Mouse (Mus musculus) stomach, embryonic 14.5 days (tissue): ENCODE data around the gene Smim5. TPM values are rescaled to one million over a fixed set of nuclear protein-coding genes. Genes with fewer than 3 reads are reported as not detected.

ENCODE experiments used
- ATAC-seq: fragments of 200-750 bp; cut with Nextera tagmentation; 2 replicates; pipeline ENCODE4 v1.8.0; 2017; ENCODE audit warnings: low read depth, moderate TSS enrichment; ENCODE audit not compliant: insufficient number of reproducible peaks, insufficient read depth, low FRiP score
- H3K27ac ChIP-seq: fragments of 300-500 bp; sonication (generic); 2 replicates; pipeline ENCODE4 v1.5.1; 2014; ENCODE audit warnings: mild to moderate bottlenecking, low read length, moderate library complexity, mixed read lengths
- H3K27me3 ChIP-seq: fragments of 300-500 bp; sonication (generic); 2 replicates; pipeline ENCODE4 v1.6.1; 2014; ENCODE audit warnings: low read length, control low read depth, mixed read lengths; ENCODE audit not compliant: control insufficient read depth, insufficient read depth
- H3K36me3 ChIP-seq: fragments of 300-500 bp; sonication (generic); 2 replicates; pipeline ENCODE4 v1.6.1; 2014; ENCODE audit warnings: mild to moderate bottlenecking, control low read depth, low read length, moderate library complexity, mixed read lengths; ENCODE audit not compliant: control insufficient read depth, insufficient read depth
- H3K4me1 ChIP-seq: fragments of 300-500 bp; sonication (generic); 2 replicates; pipeline ENCODE4 v1.6.1; 2014; ENCODE audit warnings: low read length, control low read depth, mixed read lengths; ENCODE audit not compliant: control insufficient read depth, insufficient read depth
- H3K4me2 ChIP-seq: fragments of 300-500 bp; sonication (generic); replicated peaks from 2 replicates; pipeline ENCODE4 v1.6.1; 2014; ENCODE audit warnings: low read depth, low read length, control low read depth
- H3K4me3 ChIP-seq: fragments of 300-500 bp; sonication (generic); 2 replicates; pipeline ENCODE4 v1.5.1; 2014; ENCODE audit warnings: low read depth, low read length, control low read depth
- H3K9ac ChIP-seq: fragments of 300-500 bp; sonication (generic); replicated peaks from 2 replicates; pipeline ENCODE4 v1.6.1; 2014; ENCODE audit warnings: low read depth, mild to moderate bottlenecking, control low read depth, low read length, moderate library complexity, mixed read lengths
- H3K9me3 ChIP-seq: fragments of 300-500 bp; sonication (generic); 2 replicates; pipeline ENCODE4 v1.6.1; 2016; ENCODE audit warnings: low read depth, low read length, control low read depth; ENCODE audit not compliant: control insufficient read depth
- WGBS: fragments of 180-500 bp; shearing (Covaris S2); extraction: QIAGEN DNeasy Blood & Tissue Kit; methylation state at CpG from one replicate; pipeline ENCODE4 v1.1.7; 2014; 5-methylcytosine and 5-hydroxymethylcytosine counted together
- polyA plus RNA-seq: library from polyadenylated mRNA; unstranded; fragments of >200 nt; fragmentation: Nextera tagmentation; extraction: Ambion mirVana; gene quantifications from 2 replicates; pipeline ENCODE4 v1.2.1, GENCODE M21; 2014

Gene Smim5
- polyA plus RNA-seq, 1 experiment from 2014 or later: 2.1 TPM

- Histone ChIP-seq H3K9ac (no peak overlapping the region), H3K4me2 (no peak overlapping the region), H3K36me3 (no peaks in the 10 kb centered on the region), H3K9me3 (no peaks in the 10 kb centered on the region), H3K27me3 (no peaks in the 10 kb centered on the region), H3K4me3 (no peak overlapping the region), H3K27ac (no peak overlapping the region), H3K4me1 (no peaks in the 10 kb centered on the region)
- 84% methylated on average over 11 of the region's 11 CpGs for WGBS
- no peak for ATAC-seq
Observed at GRCm38 (mm10) chr11:115886446-115886845, 13.3 kb upstream of the Smim5 start.

- ATAC-seq: no peak
- Histone ChIP-seq H3K4me3 (no peak overlapping the region), H3K36me3 (no peaks in the 10 kb centered on the region), H3K9me3 (no peaks in the 10 kb centered on the region), H3K27me3 (no peaks in the 10 kb centered on the region), H3K9ac (no peak overlapping the region), H3K4me2 (no peak overlapping the region), H3K4me1 (no peaks in the 10 kb centered on the region), H3K27ac (no peak overlapping the region)
- WGBS: 89% methylated on average over 5 of the region's 5 CpGs
Observed at GRCm38 (mm10) chr11:115888020-115888419, 11.7 kb upstream of the Smim5 start.

GRCm38 (mm10) chr11:115889159-115889558 is 10.6 kb upstream of the Smim5 start:
- H3K27me3 ChIP-seq: no peaks in the 10 kb centered on the region
- H3K36me3 ChIP-seq: 0 out of 2 replicates have a peak, but pooled peaks cover 3% of the 10 kb centered on the region
- H3K4me1 ChIP-seq: no peaks in the 10 kb centered on the region
- no peak overlapping the region for H3K27ac ChIP-seq
- 75% methylated on average over 6 of the region's 6 CpGs for WGBS
- H3K4me3 ChIP-seq: no peak overlapping the region
- no peaks in the 10 kb centered on the region for H3K9me3 ChIP-seq
- no peak overlapping the region for H3K4me2 ChIP-seq
- ATAC-seq: no peak
- H3K9ac ChIP-seq: no peak overlapping the region

- Histone ChIP-seq H3K27ac (no peak overlapping the region), H3K9ac (no peak overlapping the region), H3K27me3 (no peaks in the 10 kb centered on the region), H3K9me3 (no peaks in the 10 kb centered on the region), H3K36me3 (0 out of 2 replicates have a peak, but pooled peaks cover 3% of the 10 kb centered on the region), H3K4me3 (no peak overlapping the region), H3K4me2 (no peak overlapping the region), H3K4me1 (no peaks in the 10 kb centered on the region)
- 61% methylated on average over 6 of the region's 6 CpGs for WGBS
- ATAC-seq: no peak
Observed at GRCm38 (mm10) chr11:115892213-115892612, 7.6 kb upstream of the Smim5 start.

GRCm38 (mm10) chr11:115893071-115893470 is 6.7 kb upstream of the Smim5 start:
- no peak overlapping the region for H3K9ac ChIP-seq
- H3K27me3 ChIP-seq: no peaks in the 10 kb centered on the region
- no peak overlapping the region for H3K27ac ChIP-seq
- H3K4me2 ChIP-seq: no peak overlapping the region
- no peak overlapping the region for H3K4me3 ChIP-seq
- no peaks in the 10 kb centered on the region for H3K9me3 ChIP-seq
- no peak for ATAC-seq
- H3K4me1 ChIP-seq: no peaks in the 10 kb centered on the region
- H3K36me3 ChIP-seq: 0 out of 2 replicates have a peak, but pooled peaks cover 3% of the 10 kb centered on the region
- WGBS: 87% methylated on average over 9 of the region's 9 CpGs

- H3K4me3 ChIP-seq: no peak overlapping the region
- WGBS: 66% methylated on average over 14 of the region's 14 CpGs
Observed at GRCm38 (mm10) chr11:115894755-115895520, 4.8 kb upstream of the Smim5 start.

GRCm38 (mm10) chr11:115898446-115898845 is 1.3 kb upstream of the Smim5 start:
- Histone ChIP-seq H3K9me3 (no peaks in the 10 kb centered on the region), H3K27me3 (no peaks in the 10 kb centered on the region), H3K9ac (no peak overlapping the region), H3K4me3 (no peak overlapping the region), H3K4me1 (peaks cover 15% of the 10 kb centered on the region), H3K36me3 (0 out of 2 replicates have a peak, but pooled peaks cover 3% of the 10 kb centered on the region), H3K4me2 (no peak overlapping the region), H3K27ac (no peak overlapping the region)
- 84% methylated on average over 7 of the region's 7 CpGs for WGBS
- no peak for ATAC-seq

More at GRCm38 (mm10) chr11:115894755-115895520, 4.8 kb upstream of the Smim5 start:
- H3K4me2 ChIP-seq: no peak overlapping the region
- no peak; the same call in 1 of the 2 replicates for ATAC-seq
- H3K4me1 ChIP-seq: peaks cover 5% of the 10 kb centered on the region; the same call in 1 of the 2 replicates
- H3K36me3 ChIP-seq: 0 out of 2 replicates have a peak, but pooled peaks cover 3% of the 10 kb centered on the region
- no peaks in the 10 kb centered on the region for H3K27me3 ChIP-seq
- no peaks in the 10 kb centered on the region for H3K9me3 ChIP-seq
- H3K9ac ChIP-seq: no peak overlapping the region
- no peak overlapping the region for H3K27ac ChIP-seq

GRCm38 (mm10) chr11:115898886-115899285 is 880 bp upstream of the Smim5 start:
- Histone ChIP-seq H3K9ac (no peak overlapping the region), H3K27ac (no peak overlapping the region)

More at GRCm38 (mm10) chr11:115898886-115899285, 880 bp upstream of the Smim5 start:
- Histone ChIP-seq H3K4me1 (peaks cover 20% of the 10 kb centered on the region), H3K9me3 (no peaks in the 10 kb centered on the region), H3K4me3 (no peak overlapping the region), H3K27me3 (no peaks in the 10 kb centered on the region), H3K36me3 (0 out of 2 replicates have a peak, but pooled peaks cover 1% of the 10 kb centered on the region), H3K4me2 (no peak overlapping the region)
- ATAC-seq: no peak
- WGBS: 19% methylated on average over 4 of the region's 4 CpGs
